Mouse (Mus musculus): ENCODE data around the gene Tenm4.

DNA sequence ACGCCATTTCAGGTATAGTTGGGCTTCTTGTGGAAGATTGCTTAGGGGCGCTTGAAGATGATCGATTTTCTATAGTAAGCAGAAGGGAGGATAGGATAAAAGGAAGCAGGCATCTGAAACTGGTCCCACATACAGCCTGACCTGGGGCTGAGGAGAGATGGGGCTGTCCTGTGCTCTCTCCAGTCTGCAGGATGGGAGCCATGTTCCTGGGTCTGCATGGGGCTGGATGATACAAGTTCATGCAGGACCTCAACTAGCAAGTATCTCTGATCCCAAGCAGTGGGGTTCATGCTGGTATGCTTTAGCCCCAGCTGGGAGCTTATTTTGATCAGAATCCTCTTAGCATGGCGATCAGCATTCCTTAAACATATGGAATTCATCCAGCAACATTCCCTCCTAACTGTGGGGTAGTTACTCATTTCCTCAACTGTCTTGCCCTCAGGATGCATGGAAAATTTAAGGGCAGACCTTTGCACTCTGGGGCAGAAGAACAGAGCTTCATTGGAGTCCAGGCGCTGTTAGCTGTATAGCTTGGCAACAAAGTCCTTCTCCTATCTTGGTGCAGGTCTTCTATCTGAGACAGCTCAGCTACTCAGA is 361.9 kb downstream of the Tenm4 start:
- TF ChIP-seq CTCF (IDR thresholded peaks at IDR 0.05) (no peak), EP300 (IDR thresholded peaks at IDR 0.05) (no peak)

Data from lung, postnatal 0 days (tissue).